Mouse (Mus musculus) frontal cortex, adult 2 months (tissue): ENCODE results near the gene Trex1. TPM values are rescaled to one million over a fixed set of nuclear protein-coding genes. Genes with fewer than 3 reads are reported as not detected.

Experiments
- DNase-seq, 2 experiments: peaks; one replicate each; pipeline ENCODE4 v3.0.0; 2022; ENCODE audit warnings: low spot score in 1 of 2; ENCODE audit errors: extremely low spot score in 1 of 2
- polyA plus RNA-seq: library from polyadenylated mRNA; depleted of rRNA; stranded (reverse); fragments of >200 nt; gene quantifications from 2 replicates; pipeline ENCODE4 v1.2.3, GENCODE M21; 2012; rRNA removed

Gene Trex1
- polyA plus RNA-seq, 1 experiment = 36.9 TPM

- peak; percentile 59 to 76 for DNase-seq
These were observed 36.5 kb downstream of the Trex1 start for GRCm38 (mm10) chr9:109022866-109023685.

- DNase-seq = no peak
These were observed 38.1 kb downstream of the Trex1 start for GRCm38 (mm10) chr9:109021428-109021827.

GRCm38 (mm10) chr9:109016973-109017604 is 42.4 kb downstream of the Trex1 start:
- DNase-seq = no peak

- DNase-seq = no peak
These were observed 44.1 kb downstream of the Trex1 start for GRCm38 (mm10) chr9:109015397-109015796.

GRCm38 (mm10) chr9:109010316-109010690 is 49.2 kb downstream of the Trex1 start:
- no peak for DNase-seq

- peak in 1 of 2 experiments; percentile 70 for DNase-seq
These were observed 49.8 kb downstream of the Trex1 start for GRCm38 (mm10) chr9:109009636-109010315.

- DNase-seq = peak; percentile 63 to 76
These were observed 50.4 kb downstream of the Trex1 start for GRCm38 (mm10) chr9:109008994-109009635.

- DNase-seq = no peak
These were observed 51.5 kb downstream of the Trex1 start for GRCm38 (mm10) chr9:109008081-109008480.

Other genes starting within 250 kb of the Trex1 start
- gene Celsr3, start 233.4 kb downstream of the Trex1 start, polyA plus RNA-seq = 67.4 and 74.7 TPM in 2 replicates
- 19.5 and 20.7 TPM in 2 replicates for gene Slc26a6, start 206.5 kb downstream of the Trex1 start, polyA plus RNA-seq
- gene Tmem89, start 145.1 kb downstream of the Trex1 start, polyA plus RNA-seq = 0.50 TPM in 2 replicates
- gene Uqcrc1, start 123.1 kb downstream of the Trex1 start, polyA plus RNA-seq = 467 and 477 TPM in 2 replicates
- 12.1 and 13.2 TPM in 2 replicates for gene Col7a1, start 106.1 kb downstream of the Trex1 start, polyA plus RNA-seq
- 0.38 and 0.92 TPM in 2 replicates for gene Ucn2, start 73.7 kb downstream of the Trex1 start, polyA plus RNA-seq
- gene Pfkfb4, start 68.0 kb downstream of the Trex1 start, polyA plus RNA-seq = 17.9 and 18.1 TPM in 2 replicates
- gene Shisa5, start 21.2 kb downstream of the Trex1 start, polyA plus RNA-seq = 101 and 107 TPM in 2 replicates
- gene Atrip, start 14.4 kb upstream of the Trex1 start, polyA plus RNA-seq = 35.6 and 37.6 TPM in 2 replicates
- 5.9 and 6.0 TPM in 2 replicates for gene Ccdc51, start 22.8 kb upstream of the Trex1 start, polyA plus RNA-seq
- gene Tma7, start 22.9 kb upstream of the Trex1 start, polyA plus RNA-seq = 173 and 184 TPM in 2 replicates
- gene Plxnb1, start 35.7 kb upstream of the Trex1 start, polyA plus RNA-seq = 27.6 and 32.6 TPM in 2 replicates
- gene Fbxw21, start 102.3 kb upstream of the Trex1 start, polyA plus RNA-seq = not detected in 2 replicates
- not detected in 2 replicates for gene Fbxw13, start 136.2 kb upstream of the Trex1 start, polyA plus RNA-seq
- not detected in 2 replicates for gene Fbxw20, start 175.0 kb upstream of the Trex1 start, polyA plus RNA-seq
- 0.06 TPM in 1 of 2 replicates, not detected in the other for gene Fbxw14, start 227.9 kb upstream of the Trex1 start, polyA plus RNA-seq